Mouse (Mus musculus) ES-Bruce4 (cell line): ENCODE data around the gene Ccdc141.

Source experiments
- CTCF ChIP-seq: IDR thresholded peaks from one replicate; pipeline ENCODE4 v1.8.1; 2011; ENCODE audit warnings: low read depth, low read length
- POLR2A ChIP-seq: IDR thresholded peaks from one replicate; pipeline ENCODE4 v1.8.1; 2011; ENCODE audit warnings: low read length; ENCODE audit not compliant: insufficient read depth

GRCm38 (mm10) chr2:77113026-77113425 lies 57.4 kb downstream of the Ccdc141 start:
- no peak for TF ChIP-seq CTCF
- TF ChIP-seq POLR2A, result no peak
